Mouse (Mus musculus) midbrain, embryonic 12.5 days (tissue): ENCODE measurements around the gene Dnmt1. TPM values are rescaled to one million over a fixed set of nuclear protein-coding genes. Genes with fewer than 3 reads are reported as not detected.
"Not testable (repeated sequence)": the region's sequence is repeated elsewhere in the genome, so short reads cannot be mapped to it uniquely, and the experiment has no call there.

ENCODE experiments used
- ATAC-seq: fragments of 200-750 bp; cut with Nextera tagmentation; 2 replicates; pipeline ENCODE4 v1.8.0; 2017; ENCODE audit warnings: low read depth, moderate TSS enrichment, moderate library complexity; ENCODE audit not compliant: low FRiP score
- H3K27ac ChIP-seq: fragments of 300-500 bp; sonication (generic); replicated peaks from 2 replicates; pipeline ENCODE4 v1.5.1; 2016; ENCODE audit warnings: mild to moderate bottlenecking
- H3K27me3 ChIP-seq: fragments of 300-500 bp; sonication (generic); 2 replicates; pipeline ENCODE4 v1.6.1; 2016; ENCODE audit warnings: mild to moderate bottlenecking
- H3K36me3 ChIP-seq: fragments of 300-500 bp; sonication (generic); 2 replicates; pipeline ENCODE4 v1.6.1; 2016
- H3K4me1 ChIP-seq: fragments of 300-500 bp; sonication (generic); 2 replicates; pipeline ENCODE4 v1.6.1; 2016
- H3K4me2 ChIP-seq: fragments of 300-500 bp; sonication (generic); replicated peaks from 2 replicates; pipeline ENCODE4 v1.6.1; 2016; ENCODE audit warnings: mild to moderate bottlenecking, moderate library complexity
- H3K4me3 ChIP-seq: fragments of 300-500 bp; sonication (generic); 2 replicates; pipeline ENCODE4 v1.5.1; 2016; ENCODE audit warnings: mild to moderate bottlenecking
- H3K9ac ChIP-seq: fragments of 300-500 bp; sonication (generic); replicated peaks from 2 replicates; pipeline ENCODE4 v1.6.1; 2016; ENCODE audit warnings: mild to moderate bottlenecking, moderate library complexity
- H3K9me3 ChIP-seq: fragments of 300-500 bp; sonication (generic); 2 replicates; pipeline ENCODE4 v1.6.1; 2016; ENCODE audit warnings: mild to moderate bottlenecking
- WGBS: fragments of 180-500 bp; shearing (Covaris S2); methylation state at CpG from one replicate; pipeline ENCODE4 v1.1.7; 2016; 5-methylcytosine and 5-hydroxymethylcytosine counted together
- polyA plus RNA-seq: library from polyadenylated mRNA; unstranded; fragments of >200 nt; fragmentation: Nextera tagmentation; extraction: Ambion mirVana; gene quantifications from 2 replicates; pipeline ENCODE4 v1.2.1, GENCODE M21; 2016

The Dnmt1 gene
- 109 and 113 TPM in 2 replicates for polyA plus RNA-seq

DNA sequence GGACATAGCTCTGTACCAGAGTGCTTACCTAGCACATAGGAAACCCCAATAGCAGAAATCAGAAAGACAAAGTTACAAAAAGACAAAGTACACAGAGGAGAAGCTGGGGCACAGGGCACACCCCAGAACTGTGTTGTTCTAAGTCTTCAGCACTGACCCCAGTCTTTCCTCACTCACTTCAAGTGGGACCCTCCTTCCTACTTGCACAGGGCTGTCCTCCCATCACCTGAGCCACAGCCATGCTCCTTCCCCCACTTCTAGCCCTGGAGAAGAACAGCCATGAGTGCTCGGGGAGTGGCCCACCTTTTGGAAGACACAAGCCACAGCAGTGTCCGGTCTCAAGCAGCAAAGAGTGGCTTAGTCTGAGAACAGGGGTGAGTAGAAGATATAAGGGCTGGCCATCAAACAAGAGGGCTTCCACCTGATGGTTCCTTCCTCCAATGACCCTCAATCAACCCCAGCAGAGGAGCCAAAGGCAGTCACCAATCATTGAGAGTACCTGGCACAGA, at the start of gene Dnmt1:
Gene Dnmt1 (minus strand): TSS at position 459 of the 509 bp plus-strand sequence.
- no peak within 1 kb of the TSS for H3K27ac ChIP-seq
- no peak within 1 kb of the TSS for H3K9ac ChIP-seq
- WGBS: 76% methylated on average over 2 of the region's 2 CpGs
- no peaks in the 10 kb centered on the region for H3K27me3 ChIP-seq
- no peak within 1 kb of the TSS for H3K4me3 ChIP-seq
- H3K9me3 ChIP-seq: no peaks in the 10 kb centered on the region
- no peaks in the 10 kb centered on the region for H3K36me3 ChIP-seq
- no peak for ATAC-seq
- H3K4me2 ChIP-seq: no peak within 1 kb of the TSS
- no peaks in the 10 kb centered on the region for H3K4me1 ChIP-seq

DNA sequence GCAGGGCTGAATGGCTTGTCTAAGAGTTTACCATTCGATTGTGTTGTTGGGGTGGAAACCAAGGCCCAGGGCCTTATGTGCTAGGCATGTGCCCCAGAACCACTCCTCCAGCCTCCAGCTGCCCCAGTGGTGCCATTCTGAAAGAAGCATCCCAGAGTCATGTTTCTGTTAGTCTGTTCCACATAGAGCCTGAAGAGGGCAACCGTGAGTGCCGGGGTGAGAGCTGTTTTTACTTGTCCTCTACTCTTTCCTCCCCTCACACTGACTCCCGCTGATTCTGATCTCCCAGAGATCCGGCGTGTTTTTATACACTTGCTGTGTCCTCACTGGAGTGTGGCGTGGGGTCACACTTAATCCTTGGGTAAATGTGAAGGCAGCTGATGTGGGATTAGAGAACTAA, 48.3 kb upstream of the Dnmt1 start:
- no peak for ATAC-seq
- Histone ChIP-seq H3K4me3 (no peak overlapping the region), H3K27me3 (peaks cover 13% of the 10 kb centered on the region), H3K27ac (no peak overlapping the region), H3K9me3 (no peaks in the 10 kb centered on the region), H3K4me2 (no peak overlapping the region), H3K9ac (no peak overlapping the region), H3K4me1 (peaks cover 10% of the 10 kb centered on the region), H3K36me3 (peaks cover 47% of the 10 kb centered on the region)
- 84% methylated on average over 7 of the region's 7 CpGs for WGBS

DNA sequence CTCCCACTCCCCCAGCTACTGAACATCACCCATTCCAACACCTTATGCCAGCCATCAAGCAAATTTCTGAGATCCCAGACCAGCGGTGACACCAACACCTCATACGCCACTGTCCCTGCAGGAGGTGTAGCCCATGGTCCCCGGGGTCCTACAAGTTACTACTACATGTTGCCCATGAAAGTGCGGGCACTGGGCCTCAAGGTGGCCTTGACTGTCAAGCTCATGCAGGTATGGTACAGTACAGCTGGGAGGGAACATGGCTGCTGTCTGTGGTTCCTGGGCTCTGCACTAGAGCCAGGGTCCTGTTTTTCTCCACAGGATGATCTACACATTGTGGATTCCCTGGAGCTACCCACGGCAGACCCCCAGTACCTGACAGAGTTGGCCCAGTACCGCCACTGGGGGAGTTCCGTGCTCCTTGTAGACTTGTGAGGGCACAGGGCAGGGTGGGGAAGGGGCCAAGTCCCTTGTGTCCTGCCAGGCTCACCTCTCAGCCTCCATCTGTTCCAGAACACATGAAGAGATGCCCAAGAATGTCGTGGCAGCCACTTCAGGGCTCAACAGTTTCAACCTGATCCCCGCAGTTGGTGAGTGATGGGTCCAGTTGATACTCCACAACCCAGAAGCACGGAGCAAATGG, 47.7 kb upstream of the Dnmt1 start:
- peaks cover 10% of the 10 kb centered on the region for H3K4me1 ChIP-seq
- H3K4me3 ChIP-seq: no peak overlapping the region
- no peak overlapping the region for H3K9ac ChIP-seq
- no peak overlapping the region for H3K27ac ChIP-seq
- ATAC-seq: no peak
- no peak overlapping the region for H3K4me2 ChIP-seq
- no peaks in the 10 kb centered on the region for H3K9me3 ChIP-seq
- 94% methylated on average over 10 of the region's 10 CpGs for whole genome bisulfite sequencing
- peaks cover 47% of the 10 kb centered on the region for H3K36me3 ChIP-seq
- H3K27me3 ChIP-seq: peaks cover 8% of the 10 kb centered on the region; the same call in 1 of the 2 replicates

- Histone ChIP-seq H3K9ac (peak within 1 kb of the TSS; percentile 86), H3K4me3 (peak within 1 kb of the TSS; percentile 84), H3K27ac (peak within 1 kb of the TSS; percentile 64), H3K4me2 (peak within 1 kb of the TSS; percentile 91), H3K9me3 (no peaks in the 10 kb centered on the region), H3K36me3 (peaks cover 34% of the 10 kb centered on the region), H3K4me1 (peaks cover 12% of the 10 kb centered on the region), H3K27me3 (no peaks in the 10 kb centered on the region)
- under 1% methylated on average over 72 of the region's 72 CpGs for WGBS
- peak; percentile 88 for ATAC-seq
Measured at GRCm38 (mm10) chr9:21002627-21003551, 43.2 kb upstream of the Dnmt1 start, which contains the start of gene Mrpl4. Gene Mrpl4, plus strand, starts transcription at chr9:21002738.

GRCm38 (mm10) chr9:21002270-21002626, 42.6 kb upstream of the Dnmt1 start:
- no peaks in the 10 kb centered on the region for H3K9me3 ChIP-seq
- H3K4me2 ChIP-seq: peak overlapping the region; percentile 91
- H3K4me3 ChIP-seq: peak overlapping the region; percentile 84
- H3K4me1 ChIP-seq: peaks cover 12% of the 10 kb centered on the region
- H3K27me3 ChIP-seq: no peaks in the 10 kb centered on the region
- WGBS: 9% methylated on average over 7 of the region's 7 CpGs
- H3K27ac ChIP-seq: peak overlapping the region; percentile 64
- no peak; the same call in 1 of the 2 replicates for ATAC-seq
- H3K36me3 ChIP-seq: peaks cover 27% of the 10 kb centered on the region
- peak overlapping the region; percentile 86 for H3K9ac ChIP-seq

GRCm38 (mm10) chr9:21001651-21002200, 42.0 kb upstream of the Dnmt1 start:
- Histone ChIP-seq H3K4me2 (no peak overlapping the region), H3K4me1 (peaks cover 12% of the 10 kb centered on the region)
- 72% methylated on average over 6 of the region's 6 CpGs for WGBS

GRCm38 (mm10) chr9:21000811-21001210, 41.1 kb upstream of the Dnmt1 start:
- Histone ChIP-seq H3K27me3 (no peaks in the 10 kb centered on the region), H3K4me3 (no peak overlapping the region)

More at GRCm38 (mm10) chr9:21001651-21002200, 42.0 kb upstream of the Dnmt1 start:
- no peak overlapping the region; the same call in 1 of the 2 replicates for H3K4me3 ChIP-seq
- no peaks in the 10 kb centered on the region for H3K9me3 ChIP-seq
- H3K9ac ChIP-seq: peak overlapping the region; percentile 86; the same call in 1 of the 2 replicates
- H3K27ac ChIP-seq: no peak overlapping the region
- H3K27me3 ChIP-seq: no peaks in the 10 kb centered on the region
- H3K36me3 ChIP-seq: peaks cover 22% of the 10 kb centered on the region
- ATAC-seq: no peak

GRCm38 (mm10) chr9:20998337-20998736, 38.6 kb upstream of the Dnmt1 start:
- not testable (repeated sequence) for H3K36me3 ChIP-seq, H3K27me3 ChIP-seq, H3K27ac ChIP-seq, ATAC-seq, H3K9ac ChIP-seq, H3K4me1 ChIP-seq, H3K9me3 ChIP-seq, H3K4me3 ChIP-seq, H3K4me2 ChIP-seq
- WGBS: 82% methylated on average over 1 of the region's 1 CpGs

More at GRCm38 (mm10) chr9:21000811-21001210, 41.1 kb upstream of the Dnmt1 start:
- Histone ChIP-seq H3K27ac (no peak overlapping the region), H3K4me1 (peaks cover 12% of the 10 kb centered on the region), H3K9me3 (no peaks in the 10 kb centered on the region), H3K4me2 (no peak overlapping the region), H3K36me3 (peaks cover 14% of the 10 kb centered on the region), H3K9ac (no peak overlapping the region; the same call in 1 of the 2 replicates)
- ATAC-seq: no peak

- H3K9ac ChIP-seq: no peak overlapping the region
- ATAC-seq: no peak
- no peak overlapping the region for H3K4me2 ChIP-seq
- no peaks in the 10 kb centered on the region for H3K9me3 ChIP-seq
- H3K4me3 ChIP-seq: no peak overlapping the region
- H3K36me3 ChIP-seq: no peaks in the 10 kb centered on the region
- no peaks in the 10 kb centered on the region for H3K27me3 ChIP-seq
- no peak overlapping the region for H3K27ac ChIP-seq
- H3K4me1 ChIP-seq: no peaks in the 10 kb centered on the region
- 92% methylated on average over 8 of the region's 8 CpGs for WGBS
Measured at GRCm38 (mm10) chr9:20997065-20997464, 37.4 kb upstream of the Dnmt1 start.

DNA sequence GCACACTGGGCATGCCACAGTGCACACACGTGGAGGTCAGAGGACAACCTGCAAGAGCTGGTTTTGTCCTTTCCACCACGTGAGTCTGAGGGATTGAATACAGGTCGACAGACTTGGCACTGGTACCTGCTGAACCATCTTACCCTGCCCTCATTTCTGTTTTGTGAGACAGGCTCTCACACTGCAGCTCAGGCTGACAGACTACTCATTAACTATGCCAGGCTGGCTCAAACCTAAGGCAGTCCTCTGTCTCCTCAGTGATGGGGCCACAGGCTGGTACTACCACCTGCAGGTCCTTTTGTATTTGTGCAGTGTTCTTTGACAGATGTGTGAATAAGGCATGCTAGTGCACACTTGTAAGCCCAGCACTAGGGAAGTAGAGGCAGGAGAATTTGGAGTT, 35.4 kb upstream of the Dnmt1 start:
- 67% methylated on average over 3 of the region's 3 CpGs for WGBS
- no peaks in the 10 kb centered on the region for H3K27me3 ChIP-seq
- peaks cover 6% of the 10 kb centered on the region; the same call in 1 of the 2 replicates for H3K4me1 ChIP-seq
- no peak overlapping the region for H3K4me3 ChIP-seq
- no peak overlapping the region for H3K27ac ChIP-seq
- H3K36me3 ChIP-seq: no peaks in the 10 kb centered on the region
- ATAC-seq: no peak
- no peak overlapping the region for H3K4me2 ChIP-seq
- no peaks in the 10 kb centered on the region for H3K9me3 ChIP-seq
- H3K9ac ChIP-seq: no peak overlapping the region

DNA sequence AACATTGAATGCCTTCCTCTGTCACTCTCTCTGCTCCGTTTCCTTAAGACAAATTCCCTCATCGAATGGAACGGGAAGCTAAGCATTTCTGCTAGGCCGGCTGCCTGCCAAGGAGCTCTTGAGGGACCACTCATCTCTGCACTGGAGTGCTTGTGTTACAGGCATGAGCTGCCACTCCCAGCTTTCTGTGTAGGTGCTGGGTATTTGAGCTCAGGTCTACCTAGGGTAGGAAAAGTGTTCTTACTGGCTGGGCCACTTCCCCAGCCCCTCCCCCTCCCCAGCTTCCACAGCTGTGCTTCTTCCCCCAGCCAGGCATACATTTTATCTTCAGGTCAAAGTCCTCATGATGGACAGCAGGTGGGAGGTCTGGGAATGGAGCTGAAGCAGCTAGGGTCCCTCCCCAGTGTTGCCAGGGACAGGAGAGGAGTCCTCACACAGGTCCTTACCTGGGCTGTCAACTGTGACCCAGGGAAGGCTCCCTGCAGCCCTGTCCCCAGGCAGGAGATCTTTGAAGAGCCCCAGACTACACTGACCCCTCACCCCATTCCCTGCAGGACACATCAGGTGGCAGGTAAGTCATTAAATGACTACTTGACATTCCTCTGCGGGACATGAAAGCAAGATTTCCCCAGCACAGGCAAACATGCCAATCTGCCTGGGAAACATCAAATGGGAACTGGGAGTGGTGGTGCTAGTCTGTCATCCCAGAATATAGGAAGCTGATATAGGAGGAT, 33.6 kb upstream of the Dnmt1 start:
- Histone ChIP-seq H3K4me2 (no peak overlapping the region), H3K4me3 (no peak overlapping the region), H3K9me3 (no peaks in the 10 kb centered on the region), H3K27ac (no peak overlapping the region), H3K4me1 (peaks cover 6% of the 10 kb centered on the region; the same call in 1 of the 2 replicates), H3K36me3 (no peaks in the 10 kb centered on the region), H3K9ac (no peak overlapping the region), H3K27me3 (peaks cover 3% of the 10 kb centered on the region; the same call in 1 of the 2 replicates)
- 61% methylated on average over 5 of the region's 5 CpGs for WGBS
- ATAC-seq: no peak
